Mouse (Mus musculus) kidney, postnatal 0 days (tissue): Measurements from ENCODE around the gene Igf2r. TPM values are rescaled to one million over a fixed set of nuclear protein-coding genes. Genes with fewer than 3 reads are reported as not detected.
A peak's percentile ranks its signal among the peaks of the same experiment; 100 is the strongest.

Source experiments
- ATAC-seq: fragments of 200-750 bp; cut with Nextera tagmentation; replicated peaks from 2 replicates; pipeline ENCODE4 v1.8.0; 2017; ENCODE audit warnings: low read depth, moderate number of reproducible peaks, moderate TSS enrichment, moderate library complexity; ENCODE audit not compliant: low FRiP score
- DNase-seq: peaks from one replicate; pipeline ENCODE4 v3.0.0-alpha.2; 2016; ENCODE audit warnings: low spot score
- H3K27ac ChIP-seq: fragments of 300-500 bp; sonication (generic); 2 replicates; pipeline ENCODE4 v1.5.1; 2014; ENCODE audit warnings: mild to moderate bottlenecking
- H3K27me3 ChIP-seq: fragments of 300-500 bp; sonication (generic); 2 replicates; pipeline ENCODE4 v1.6.1; 2014; ENCODE audit warnings: low read length, mixed read lengths; ENCODE audit not compliant: insufficient read depth
- H3K36me3 ChIP-seq: fragments of 300-500 bp; sonication (generic); 2 replicates; pipeline ENCODE4 v1.6.1; 2014; ENCODE audit warnings: low read length, mixed read lengths; ENCODE audit not compliant: insufficient read depth
- H3K4me1 ChIP-seq: fragments of 300-500 bp; sonication (generic); replicated peaks from 2 replicates; pipeline ENCODE4 v1.6.1; 2014; ENCODE audit warnings: antibody characterized with exemption, low read length, mixed read lengths; ENCODE audit not compliant: insufficient read depth
- H3K4me2 ChIP-seq: fragments of 300-500 bp; sonication (generic); 2 replicates; pipeline ENCODE4 v1.6.1; 2014; ENCODE audit warnings: mild to moderate bottlenecking, low read length, moderate library complexity, mixed read lengths
- H3K4me3 ChIP-seq: fragments of 300-500 bp; sonication (generic); replicated peaks from 2 replicates; pipeline ENCODE4 v1.5.1; 2014; ENCODE audit warnings: low read depth, low read length
- H3K9ac ChIP-seq: fragments of 300-500 bp; sonication (generic); 2 replicates; pipeline ENCODE4 v1.6.1; 2014; ENCODE audit warnings: low read depth, low read length
- H3K9me3 ChIP-seq: fragments of 300-500 bp; sonication (generic); replicated peaks from 2 replicates; pipeline ENCODE4 v1.6.1; 2016; ENCODE audit warnings: low read length, inconsistent platforms, mixed read lengths
- CTCF ChIP-seq: IDR thresholded peaks from 2 replicates; pipeline ENCODE4 v1.5.1; 2016; ENCODE audit warnings: antibody characterized with exemption, low read depth, mild to moderate bottlenecking, moderate library complexity
- WGBS: fragments of 180-500 bp; shearing (Covaris S2); extraction: QIAGEN DNeasy Blood & Tissue Kit; methylation state at CpG from one replicate; pipeline ENCODE4 v1.1.7; 2014; 5-methylcytosine and 5-hydroxymethylcytosine counted together
- polyA plus RNA-seq: library from polyadenylated mRNA; unstranded; fragments of >200 nt; fragmentation: Nextera tagmentation; extraction: Ambion mirVana; gene quantifications from 2 replicates; pipeline ENCODE4 v1.2.1, GENCODE M21; 2015

Gene Igf2r
- polyA plus RNA-seq, 1 experiment from 2014 or later = 16.1 TPM

GRCm38 (mm10) chr17:12782861-12783847 is 13.7 kb upstream of the Igf2r start:
- H3K4me1 ChIP-seq = peaks cover 30% of the 10 kb centered on the region
- H3K27me3 ChIP-seq = no peaks in the 10 kb centered on the region
- H3K27ac ChIP-seq = no peak overlapping the region
- no peaks in the 10 kb centered on the region for H3K9me3 ChIP-seq
- ATAC-seq (no peak), DNase-seq (no peak)
- H3K9ac ChIP-seq = no peak overlapping the region
- no peak overlapping the region for H3K4me2 ChIP-seq
- no peaks in the 10 kb centered on the region for H3K36me3 ChIP-seq
- H3K4me3 ChIP-seq = no peak overlapping the region
- TF ChIP-seq CTCF = no peak
- WGBS = 54% methylated on average over 11 of the region's 11 CpGs

- no peaks in the 10 kb centered on the region; the same call in 1 of the 2 replicates for H3K36me3 ChIP-seq
- 16% methylated on average over 5 of the region's 5 CpGs for WGBS
- peak overlapping the region; percentile 76 for H3K27ac ChIP-seq
- H3K4me2 ChIP-seq = peak overlapping the region; percentile 6; the same call in 1 of the 2 replicates
- ATAC-seq (0 out of 2 replicates have a peak, but pooled peaks have one; percentile 40), DNase-seq (peak; percentile 87)
- TF ChIP-seq CTCF = no peak
- H3K9ac ChIP-seq = no peak overlapping the region
- H3K4me3 ChIP-seq = no peak overlapping the region
- H3K27me3 ChIP-seq = no peaks in the 10 kb centered on the region
- peaks cover 30% of the 10 kb centered on the region for H3K4me1 ChIP-seq
- no peaks in the 10 kb centered on the region for H3K9me3 ChIP-seq
These were observed 11.6 kb upstream of the Igf2r start for GRCm38 (mm10) chr17:12781101-12781500.

- H3K4me2 ChIP-seq = no peak overlapping the region
- H3K4me3 ChIP-seq = no peak overlapping the region
- no peaks in the 10 kb centered on the region for H3K9me3 ChIP-seq
- peak overlapping the region; percentile 76 for H3K27ac ChIP-seq
- no peaks in the 10 kb centered on the region for H3K27me3 ChIP-seq
- peaks cover 30% of the 10 kb centered on the region for H3K4me1 ChIP-seq
- WGBS = 10% methylated on average over 8 of the region's 8 CpGs
- ATAC-seq (peak; percentile 72; the same call in 1 of the 2 replicates), DNase-seq (peak; percentile 65)
- H3K9ac ChIP-seq = no peak overlapping the region
- TF ChIP-seq CTCF = no peak
- no peaks in the 10 kb centered on the region; the same call in 1 of the 2 replicates for H3K36me3 ChIP-seq
These were observed 10.7 kb upstream of the Igf2r start for GRCm38 (mm10) chr17:12780125-12780524.

- no peak overlapping the region for H3K4me2 ChIP-seq
- WGBS = 40% methylated on average over 3 of the region's 3 CpGs
These were observed 10.0 kb upstream of the Igf2r start for GRCm38 (mm10) chr17:12779442-12779841.

GRCm38 (mm10) chr17:12773956-12774355 is 4.5 kb upstream of the Igf2r start:
- H3K27ac ChIP-seq = no peak overlapping the region
- 74% methylated on average over 3 of the region's 3 CpGs for WGBS

More at GRCm38 (mm10) chr17:12779442-12779841, 10.0 kb upstream of the Igf2r start:
- ATAC-seq (no peak), DNase-seq (peak; percentile 53)
- Histone ChIP-seq H3K4me3 (no peak overlapping the region), H3K27ac (peak overlapping the region; percentile 76), H3K9ac (no peak overlapping the region), H3K9me3 (no peaks in the 10 kb centered on the region), H3K4me1 (peaks cover 30% of the 10 kb centered on the region), H3K27me3 (no peaks in the 10 kb centered on the region), H3K36me3 (no peaks in the 10 kb centered on the region; the same call in 1 of the 2 replicates)
- TF ChIP-seq CTCF = no peak

GRCm38 (mm10) chr17:12770500-12770899 is 1.0 kb upstream of the Igf2r start:
- no peak overlapping the region for H3K9ac ChIP-seq
- TF ChIP-seq CTCF = no peak
- H3K36me3 ChIP-seq = no peaks in the 10 kb centered on the region
- no peaks in the 10 kb centered on the region for H3K9me3 ChIP-seq
- no peaks in the 10 kb centered on the region for H3K27me3 ChIP-seq
- no peak for DNase-seq
- H3K27ac ChIP-seq = no peak overlapping the region
- no peak for ATAC-seq
- H3K4me1 ChIP-seq = peaks cover 14% of the 10 kb centered on the region; the same call in 1 of the 2 replicates
- 92% methylated on average over 5 of the region's 5 CpGs for WGBS
- no peak overlapping the region for H3K4me3 ChIP-seq
- H3K4me2 ChIP-seq = no peak overlapping the region

More at GRCm38 (mm10) chr17:12773956-12774355, 4.5 kb upstream of the Igf2r start:
- Histone ChIP-seq H3K4me1 (no peaks in the 10 kb centered on the region), H3K27me3 (no peaks in the 10 kb centered on the region), H3K9me3 (no peaks in the 10 kb centered on the region), H3K4me2 (no peak overlapping the region), H3K36me3 (no peaks in the 10 kb centered on the region; the same call in 1 of the 2 replicates), H3K9ac (no peak overlapping the region), H3K4me3 (no peak overlapping the region)
- TF ChIP-seq CTCF = no peak
- DNase-seq (no peak), ATAC-seq (no peak)
